Mouse (Mus musculus): Measurements from ENCODE around the gene C1qtnf6.
A peak's percentile ranks its signal among the peaks of the same experiment; 100 is the strongest.

- TF ChIP-seq BHLHE40 (IDR thresholded peaks at IDR 0.05; ENCODE audit: borderline replicate concordance, low read depth, low read length): no peak
- TF ChIP-seq POLR2AphosphoS5 (IDR thresholded peaks at IDR 0.05; ENCODE audit: borderline replicate concordance, low read depth, low read length): no peak
- TF ChIP-seq UBTF (IDR thresholded peaks at IDR 0.05; ENCODE audit: borderline replicate concordance, insufficient read depth, low read depth, low read length): no peak
- TF ChIP-seq POLR2A (IDR thresholded peaks at IDR 0.05; ENCODE audit: control insufficient read depth in 1 of 2, insufficient read depth in 1 of 2, low read depth in 1 of 2, low read length in 2 of 2, poor library complexity in 1 of 2): no peak
- TF ChIP-seq MYC (IDR thresholded peaks at IDR 0.05; ENCODE audit: low read depth, low read length): no peak
- TF ChIP-seq CTCF (IDR thresholded peaks at IDR 0.05 in 2 of 3, conservative IDR thresholded peaks at IDR 0.05 in 1 of 3; ENCODE audit: control insufficient read depth in 1 of 3, insufficient read depth in 1 of 3, low read depth in 2 of 3, low read length in 3 of 3, poor library complexity in 1 of 3, severe bottlenecking in 1 of 3): no peak
- TF ChIP-seq CHD1 (IDR thresholded peaks at IDR 0.05; ENCODE audit: low read depth, low read length): no peak
- 0 out of 2 replicates have a peak, but pooled peaks have one; percentile 15 for TF ChIP-seq ZMIZ1 (IDR thresholded peaks at IDR 0.05; ENCODE audit: low read depth, low read length)
- no peak for TF ChIP-seq NRF1 (IDR thresholded peaks at IDR 0.05; ENCODE audit: insufficient read depth, low read depth, low read length, poor library complexity, severe bottlenecking)
- no peak for TF ChIP-seq RCOR1 (IDR thresholded peaks at IDR 0.05; ENCODE audit: low read depth, low read length)
- no peak for TF ChIP-seq SIN3A (IDR thresholded peaks at IDR 0.05; ENCODE audit: low read length)
Observed at GRCm38 (mm10) chr15:78557693-78558535, 26.7 kb upstream of the C1qtnf6 start.

All from MEL (cell line).